Mouse (Mus musculus): ENCODE data around the gene Slc12a7. TPM values are rescaled to one million over a fixed set of nuclear protein-coding genes. Genes with fewer than 3 reads are reported as not detected.
"Not testable (repeated sequence)": the region's sequence is repeated elsewhere in the genome, so short reads cannot be mapped to it uniquely, and the experiment has no call there.

Slc12a7 gene
- polyA plus RNA-seq, 1 experiment from 2014 or later: 32.7 TPM

DNA sequence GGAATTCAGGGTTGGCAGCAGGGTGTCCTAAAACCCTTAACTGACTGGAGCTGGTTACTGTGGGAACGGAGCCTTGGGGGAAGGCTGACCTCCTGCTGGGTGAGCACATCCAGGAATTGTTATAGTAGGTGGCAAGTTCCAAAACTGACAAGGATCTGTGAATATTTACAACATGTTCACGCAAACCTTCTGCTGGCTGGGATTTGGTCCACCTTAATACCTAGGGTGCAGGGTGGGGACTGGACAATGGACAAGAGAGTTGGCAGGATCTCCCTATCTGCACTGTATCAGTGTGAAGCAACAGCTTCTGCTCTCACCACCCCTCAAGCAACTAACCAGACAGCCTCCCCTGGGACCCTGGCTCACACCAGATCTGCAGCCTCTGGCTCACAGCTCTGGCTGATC lies 5.3 kb upstream of the Slc12a7 start:
- no peak overlapping the region for H3K4me2 ChIP-seq
- 0 out of 2 replicates have a peak, but pooled peaks cover 4% of the 10 kb centered on the region for H3K27me3 ChIP-seq (ENCODE audit: control insufficient read depth, insufficient read depth, low read length)
- no peaks in the 10 kb centered on the region for H3K9me3 ChIP-seq (replicated peaks; ENCODE audit: control insufficient read depth, low read length)
- H3K4me1 ChIP-seq (ENCODE audit: control insufficient read depth, insufficient read depth, low read length): peaks cover 5% of the 10 kb centered on the region; the same call in 1 of the 2 replicates
- H3K36me3 ChIP-seq (ENCODE audit: control insufficient read depth, insufficient read depth, low read length): no peaks in the 10 kb centered on the region
- 28% methylated on average over 2 of the region's 2 CpGs for WGBS (ENCODE audit: insufficient replicate concordance)
- no peak overlapping the region for H3K9ac ChIP-seq (ENCODE audit: low read depth, low read length)
- ATAC-seq (replicated peaks; ENCODE audit: insufficient number of reproducible peaks, low FRiP score, low TSS enrichment): no peak
- H3K4me3 ChIP-seq (ENCODE audit: low read depth, low read length): no peak overlapping the region
- H3K27ac ChIP-seq (ENCODE audit: low read depth, low read length): no peak overlapping the region

DNA sequence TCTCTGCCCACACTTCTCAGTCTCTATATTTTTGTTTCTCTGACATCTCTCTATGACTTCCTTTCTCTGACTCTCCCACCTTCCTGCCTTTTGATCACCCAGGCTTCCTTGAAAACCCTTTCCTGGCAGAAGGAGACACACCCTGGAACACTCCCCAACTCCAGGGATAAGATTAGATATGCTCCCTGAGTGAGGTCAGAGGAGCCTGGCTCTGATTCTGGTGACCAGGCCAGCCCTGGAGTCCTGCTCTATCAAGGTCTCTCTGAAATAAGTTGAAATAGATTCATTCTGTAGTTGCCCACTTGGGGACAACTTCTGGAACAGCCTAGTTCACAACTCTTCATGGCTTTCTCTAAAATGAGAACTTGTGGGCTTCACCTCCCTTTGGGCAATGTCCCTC lies 4.3 kb upstream of the Slc12a7 start:
- no peak for ATAC-seq (replicated peaks; ENCODE audit: insufficient number of reproducible peaks, low FRiP score, low TSS enrichment)
- H3K4me1 ChIP-seq (ENCODE audit: control insufficient read depth, insufficient read depth, low read length): peaks cover 9% of the 10 kb centered on the region; the same call in 1 of the 2 replicates
- no peaks in the 10 kb centered on the region for H3K9me3 ChIP-seq (replicated peaks; ENCODE audit: control insufficient read depth, low read length)
- peaks cover 10% of the 10 kb centered on the region for H3K27me3 ChIP-seq (ENCODE audit: control insufficient read depth, insufficient read depth, low read length)
- no peak overlapping the region for H3K4me2 ChIP-seq
- no peak overlapping the region for H3K4me3 ChIP-seq (ENCODE audit: low read depth, low read length)
- H3K27ac ChIP-seq (ENCODE audit: low read depth, low read length): no peak overlapping the region
- H3K9ac ChIP-seq (ENCODE audit: low read depth, low read length): no peak overlapping the region
- no peaks in the 10 kb centered on the region for H3K36me3 ChIP-seq (ENCODE audit: control insufficient read depth, insufficient read depth, low read length)

DNA sequence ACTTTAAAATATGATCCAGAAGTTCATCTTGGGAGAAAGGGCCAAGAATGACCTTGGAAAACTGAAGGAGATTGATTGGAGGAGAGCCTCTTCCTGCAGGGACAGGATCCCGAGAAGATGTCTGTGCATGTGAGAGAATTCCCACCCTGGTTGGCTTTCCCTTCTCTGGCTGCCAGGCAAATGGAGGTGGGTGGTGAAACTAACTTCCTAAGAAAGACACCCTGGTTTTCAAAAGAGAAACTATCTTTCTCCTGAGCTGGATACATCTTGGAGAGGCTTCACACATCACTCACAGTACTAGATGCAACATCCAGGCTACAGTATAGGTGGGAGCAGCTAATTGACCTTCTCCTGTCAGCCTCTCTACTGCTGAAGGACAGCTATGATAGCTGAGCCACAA lies 2.0 kb upstream of the Slc12a7 start:
- Histone ChIP-seq H3K9me3 (replicated peaks; ENCODE audit: control insufficient read depth, low read length) (no peaks in the 10 kb centered on the region), H3K9ac (ENCODE audit: low read depth, low read length) (no peak overlapping the region), H3K27ac (ENCODE audit: low read depth, low read length) (no peak overlapping the region), H3K27me3 (ENCODE audit: control insufficient read depth, insufficient read depth, low read length) (peaks cover 13% of the 10 kb centered on the region), H3K4me3 (ENCODE audit: low read depth, low read length) (no peak overlapping the region), H3K4me2 (no peak overlapping the region), H3K4me1 (ENCODE audit: control insufficient read depth, insufficient read depth, low read length) (peaks cover 9% of the 10 kb centered on the region; the same call in 1 of the 2 replicates), H3K36me3 (ENCODE audit: control insufficient read depth, insufficient read depth, low read length) (no peaks in the 10 kb centered on the region)
- WGBS (ENCODE audit: insufficient replicate concordance): 71% methylated on average over 1 of the region's 1 CpGs
- no peak for ATAC-seq (replicated peaks; ENCODE audit: insufficient number of reproducible peaks, low FRiP score, low TSS enrichment)

DNA sequence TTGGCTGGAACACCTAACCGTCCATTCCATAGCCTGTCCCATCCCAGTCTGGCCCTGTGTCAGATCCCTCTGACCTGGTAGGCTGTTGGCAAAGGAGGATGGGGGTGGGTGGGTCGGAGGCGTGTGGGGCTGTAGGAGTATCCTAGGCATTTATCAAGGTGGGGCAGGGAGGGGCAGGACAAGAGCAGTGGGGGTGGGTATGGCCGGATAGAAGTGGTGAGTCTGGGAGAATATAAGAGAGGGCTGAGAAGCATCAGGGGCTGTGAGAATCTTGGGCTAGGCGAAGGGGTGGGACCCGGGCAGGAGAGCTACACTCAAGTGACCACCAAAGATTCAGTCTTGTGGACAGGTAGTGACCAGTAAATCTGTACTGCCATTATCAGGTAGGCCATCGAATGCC lies 659 bp upstream of the Slc12a7 start:
- H3K9ac ChIP-seq (ENCODE audit: low read depth, low read length): no peak overlapping the region; the same call in 1 of the 2 replicates
- peaks cover 9% of the 10 kb centered on the region; the same call in 1 of the 2 replicates for H3K4me1 ChIP-seq (ENCODE audit: control insufficient read depth, insufficient read depth, low read length)
- H3K4me2 ChIP-seq: peak overlapping the region; percentile 80
- WGBS (ENCODE audit: insufficient replicate concordance): 66% methylated on average over 5 of the region's 7 CpGs
- no peak overlapping the region for H3K27ac ChIP-seq (ENCODE audit: low read depth, low read length)
- H3K36me3 ChIP-seq (ENCODE audit: control insufficient read depth, insufficient read depth, low read length): no peaks in the 10 kb centered on the region
- no peak for ATAC-seq (replicated peaks; ENCODE audit: insufficient number of reproducible peaks, low FRiP score, low TSS enrichment)
- peaks cover 13% of the 10 kb centered on the region for H3K27me3 ChIP-seq (ENCODE audit: control insufficient read depth, insufficient read depth, low read length)
- H3K9me3 ChIP-seq (replicated peaks; ENCODE audit: control insufficient read depth, low read length): no peaks in the 10 kb centered on the region
- H3K4me3 ChIP-seq (ENCODE audit: low read depth, low read length): peak overlapping the region; percentile 42

DNA sequence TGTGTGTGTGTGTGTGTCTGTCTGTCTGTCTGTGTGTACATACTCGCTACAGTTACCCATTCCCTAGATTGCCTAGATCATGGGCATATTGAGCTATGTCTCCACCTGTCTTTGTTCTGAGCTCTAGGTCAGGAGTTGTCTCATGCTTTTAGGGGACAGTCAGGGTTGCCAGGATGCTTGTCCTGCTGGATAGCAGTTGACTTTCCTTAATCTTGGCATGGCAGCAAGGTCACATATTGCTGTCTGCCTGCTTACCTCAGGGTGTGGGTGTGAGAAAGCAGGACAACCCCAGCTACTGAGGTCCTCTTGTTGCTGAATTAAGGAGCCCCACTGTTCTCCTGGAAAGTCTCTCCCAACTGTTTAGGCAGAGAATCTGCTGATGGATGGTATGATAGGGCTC lies 1.5 kb downstream of the Slc12a7 start:
- H3K27ac ChIP-seq (ENCODE audit: low read depth, low read length): no peak overlapping the region
- no peak overlapping the region for H3K4me3 ChIP-seq (ENCODE audit: low read depth, low read length)
- H3K36me3 ChIP-seq (ENCODE audit: control insufficient read depth, insufficient read depth, low read length): no peaks in the 10 kb centered on the region
- H3K4me2 ChIP-seq: no peak overlapping the region
- peaks cover 6% of the 10 kb centered on the region; the same call in 1 of the 2 replicates for H3K4me1 ChIP-seq (ENCODE audit: control insufficient read depth, insufficient read depth, low read length)
- H3K27me3 ChIP-seq (ENCODE audit: control insufficient read depth, insufficient read depth, low read length): peaks cover 11% of the 10 kb centered on the region
- H3K9me3 ChIP-seq (replicated peaks; ENCODE audit: control insufficient read depth, low read length): no peaks in the 10 kb centered on the region
- WGBS (ENCODE audit: insufficient replicate concordance): 81% methylated on average over 1 of the region's 1 CpGs
- ATAC-seq (replicated peaks; ENCODE audit: insufficient number of reproducible peaks, low FRiP score, low TSS enrichment): no peak
- no peak overlapping the region for H3K9ac ChIP-seq (ENCODE audit: low read depth, low read length)

DNA sequence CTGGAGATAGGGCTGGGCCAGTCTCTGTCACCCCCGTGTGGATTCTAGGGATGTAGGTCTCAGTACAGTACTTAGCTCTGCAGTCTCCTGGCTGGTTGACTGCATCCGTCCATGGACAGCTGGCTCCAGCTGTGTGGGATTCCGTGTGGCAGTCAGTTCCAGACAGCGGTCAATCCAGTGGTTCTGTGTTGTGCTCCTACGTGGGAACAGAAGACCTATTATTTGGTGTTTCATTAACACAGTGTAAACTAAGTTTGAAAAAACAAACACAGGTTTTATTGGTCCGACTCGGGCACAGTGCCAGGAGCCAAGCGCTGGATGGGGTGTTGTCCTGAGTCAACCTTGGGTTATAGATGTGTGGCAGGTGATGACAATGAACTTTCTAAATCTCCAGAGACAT lies 2.4 kb downstream of the Slc12a7 start:
- Histone ChIP-seq H3K4me2 (no peak overlapping the region), H3K9ac (ENCODE audit: low read depth, low read length) (no peak overlapping the region), H3K4me1 (ENCODE audit: control insufficient read depth, insufficient read depth, low read length) (peaks cover 6% of the 10 kb centered on the region; the same call in 1 of the 2 replicates), H3K36me3 (ENCODE audit: control insufficient read depth, insufficient read depth, low read length) (no peaks in the 10 kb centered on the region), H3K27me3 (ENCODE audit: control insufficient read depth, insufficient read depth, low read length) (peaks cover 11% of the 10 kb centered on the region), H3K9me3 (replicated peaks; ENCODE audit: control insufficient read depth, low read length) (no peaks in the 10 kb centered on the region), H3K4me3 (ENCODE audit: low read depth, low read length) (no peak overlapping the region), H3K27ac (ENCODE audit: low read depth, low read length) (no peak overlapping the region)
- no peak for ATAC-seq (replicated peaks; ENCODE audit: insufficient number of reproducible peaks, low FRiP score, low TSS enrichment)
- 77% methylated on average over 8 of the region's 8 CpGs for WGBS (ENCODE audit: insufficient replicate concordance)

DNA sequence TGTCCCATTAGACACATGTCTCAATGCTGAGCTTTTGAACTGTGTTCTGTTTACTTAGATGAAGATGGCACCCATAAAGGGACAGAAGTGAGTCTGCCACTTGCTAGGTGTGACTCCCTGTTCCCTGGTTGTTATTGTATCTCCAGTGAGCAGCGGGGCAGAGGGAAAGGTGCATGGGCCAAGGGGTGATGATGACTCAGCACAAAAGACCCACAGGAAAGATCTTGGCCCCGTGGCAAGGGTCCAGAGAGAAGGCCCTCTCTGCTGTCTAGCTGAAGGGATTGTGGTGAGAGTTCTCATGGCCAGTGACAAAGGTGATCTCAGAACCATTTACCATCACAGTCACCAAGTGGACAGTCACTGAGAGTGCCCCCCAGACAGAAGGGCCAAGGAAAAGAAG lies 3.0 kb downstream of the Slc12a7 start:
- peaks cover 11% of the 10 kb centered on the region for H3K27me3 ChIP-seq (ENCODE audit: control insufficient read depth, insufficient read depth, low read length)
- H3K9ac ChIP-seq (ENCODE audit: low read depth, low read length): no peak overlapping the region
- no peak overlapping the region for H3K4me3 ChIP-seq (ENCODE audit: low read depth, low read length)
- no peaks in the 10 kb centered on the region for H3K36me3 ChIP-seq (ENCODE audit: control insufficient read depth, insufficient read depth, low read length)
- no peak for ATAC-seq (replicated peaks; ENCODE audit: insufficient number of reproducible peaks, low FRiP score, low TSS enrichment)
- no peaks in the 10 kb centered on the region for H3K9me3 ChIP-seq (replicated peaks; ENCODE audit: control insufficient read depth, low read length)
- H3K4me1 ChIP-seq (ENCODE audit: control insufficient read depth, insufficient read depth, low read length): peaks cover 6% of the 10 kb centered on the region; the same call in 1 of the 2 replicates
- H3K27ac ChIP-seq (ENCODE audit: low read depth, low read length): no peak overlapping the region
- 64% methylated on average over 2 of the region's 2 CpGs for WGBS (ENCODE audit: insufficient replicate concordance)
- H3K4me2 ChIP-seq: no peak overlapping the region

DNA sequence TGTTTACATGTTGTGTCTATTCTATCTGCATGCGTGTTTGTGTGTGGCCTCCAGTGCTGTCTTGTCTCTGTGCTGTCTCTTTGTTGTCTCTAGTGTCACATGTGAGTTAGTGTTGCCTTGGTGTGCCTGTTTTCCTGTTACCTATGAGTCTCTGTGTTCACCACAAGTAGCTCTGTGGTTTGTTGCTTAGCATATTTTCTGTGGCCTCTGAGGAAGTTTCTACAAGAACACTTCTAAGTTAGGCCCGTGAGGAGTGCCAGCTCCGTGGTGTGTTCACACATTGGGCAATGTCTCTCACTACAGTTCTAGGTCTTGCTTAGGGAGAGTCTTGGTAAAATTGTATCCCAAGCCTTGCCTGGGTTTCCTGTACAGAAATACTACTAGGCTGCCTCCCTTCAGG lies 4.0 kb downstream of the Slc12a7 start:
- H3K4me3 ChIP-seq (ENCODE audit: low read depth, low read length): no peak overlapping the region
- H3K9me3 ChIP-seq (replicated peaks; ENCODE audit: control insufficient read depth, low read length): no peaks in the 10 kb centered on the region
- no peaks in the 10 kb centered on the region for H3K36me3 ChIP-seq (ENCODE audit: control insufficient read depth, insufficient read depth, low read length)
- WGBS (ENCODE audit: insufficient replicate concordance): 77% methylated on average over 3 of the region's 3 CpGs
- no peak overlapping the region for H3K4me2 ChIP-seq
- H3K4me1 ChIP-seq (ENCODE audit: control insufficient read depth, insufficient read depth, low read length): peaks cover 6% of the 10 kb centered on the region; the same call in 1 of the 2 replicates
- no peak overlapping the region for H3K9ac ChIP-seq (ENCODE audit: low read depth, low read length)
- no peak overlapping the region for H3K27ac ChIP-seq (ENCODE audit: low read depth, low read length)
- H3K27me3 ChIP-seq (ENCODE audit: control insufficient read depth, insufficient read depth, low read length): peaks cover 11% of the 10 kb centered on the region
- ATAC-seq (replicated peaks; ENCODE audit: insufficient number of reproducible peaks, low FRiP score, low TSS enrichment): no peak

DNA sequence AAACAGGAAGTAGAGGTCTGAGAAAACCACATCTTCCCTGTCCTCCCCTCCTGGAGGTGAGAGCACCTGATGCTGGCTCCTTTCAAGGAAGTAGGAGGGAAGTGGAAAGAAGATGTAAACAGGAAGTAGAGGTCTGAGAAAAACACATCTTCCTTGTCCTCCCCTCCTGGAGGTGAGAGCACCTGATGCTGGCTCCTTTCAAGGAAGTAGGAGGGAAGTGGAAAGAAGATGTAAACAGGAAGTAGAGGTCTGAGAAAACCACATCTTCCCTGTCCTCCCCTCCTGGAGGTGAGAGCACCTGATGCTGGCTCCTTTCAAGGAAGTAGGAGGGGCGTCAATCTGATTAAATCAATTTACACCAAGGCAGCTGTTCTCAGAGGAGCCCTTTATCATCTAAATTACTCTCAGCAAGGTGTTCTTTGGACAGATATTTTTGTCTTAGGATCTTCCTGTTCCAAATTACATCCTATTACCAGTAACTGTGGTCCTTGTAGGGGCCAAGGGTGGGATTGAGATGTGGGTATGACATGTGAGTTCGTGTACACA lies 7.6 kb downstream of the Slc12a7 start:
- not testable (repeated sequence) for H3K4me3 ChIP-seq (ENCODE audit: low read depth, low read length); H3K4me1 ChIP-seq (ENCODE audit: control insufficient read depth, insufficient read depth, low read length); H3K36me3 ChIP-seq (ENCODE audit: control insufficient read depth, insufficient read depth, low read length); H3K9me3 ChIP-seq (replicated peaks; ENCODE audit: control insufficient read depth, low read length); ATAC-seq (replicated peaks; ENCODE audit: insufficient number of reproducible peaks, low FRiP score, low TSS enrichment); H3K27me3 ChIP-seq (ENCODE audit: control insufficient read depth, insufficient read depth, low read length); H3K9ac ChIP-seq (ENCODE audit: low read depth, low read length); H3K27ac ChIP-seq (ENCODE audit: low read depth, low read length); H3K4me2 ChIP-seq
- 32% methylated on average over 2 of the region's 2 CpGs for WGBS (ENCODE audit: insufficient replicate concordance)
